Comparison of ENCODE assay signal across 8 mouse cellular contexts in genomic region chr11:78360125-78360788, GRCm38 (mm10). TPM values are rescaled to one million over a fixed set of nuclear protein-coding genes. Genes with fewer than 3 reads are reported as not detected.
A peak's percentile ranks its signal among the peaks of the same experiment; 100 is the strongest.
DNase-seq lines count a peak whose midpoint lies in the region; ATAC-seq and TF ChIP-seq lines count a peak whose summit lies in the region.

No protein-coding gene starts in this region.

- H3K4me1 ChIP-seq in cortical plate, adult 2 months (ENCODE audit: control insufficient read depth, insufficient read depth, low read length): no peaks in the 10 kb centered on the region
- no peaks in the 10 kb centered on the region for H3K4me1 ChIP-seq in midbrain, postnatal 0 days (ENCODE audit: insufficient read depth, low read length)
- no peaks in the 10 kb centered on the region for H3K4me1 ChIP-seq in stomach, embryonic 15.5 days

- WGBS in midbrain, postnatal 0 days: 12% methylated on average over 13 of the region's 13 CpGs
- 8% methylated on average over 13 of the region's 13 CpGs for WGBS in stomach, embryonic 15.5 days

- no peaks in the 10 kb centered on the region for H3K9me3 ChIP-seq in midbrain, postnatal 0 days (ENCODE audit: low read length)
- H3K9me3 ChIP-seq in stomach, embryonic 15.5 days: no peaks in the 10 kb centered on the region

- no peak for TF ChIP-seq POLR2A in cortical plate, adult 2 months (IDR thresholded peaks at IDR 0.05; ENCODE audit: extremely low read depth, insufficient read depth, low read length)

- peak overlapping the region; percentile 33 for H3K4me2 ChIP-seq in midbrain, postnatal 0 days (ENCODE audit: low read depth, low read length, poor library complexity, severe bottlenecking)
- H3K4me2 ChIP-seq in stomach, embryonic 15.5 days: peak overlapping the region; percentile 54

- no peak overlapping the region for H3K27ac ChIP-seq in cortical plate, adult 2 months (ENCODE audit: insufficient read depth, low read length)
- H3K27ac ChIP-seq in midbrain, postnatal 0 days (ENCODE audit: low read depth, low read length): no peak overlapping the region
- H3K27ac ChIP-seq in stomach, embryonic 15.5 days: no peak overlapping the region

- peak; percentile 76 for TF ChIP-seq CTCF in cortical plate, adult 2 months (IDR thresholded peaks at IDR 0.05; ENCODE audit: extremely low read depth, insufficient read depth, low read length)
- TF ChIP-seq CTCF in midbrain, postnatal 0 days (IDR thresholded peaks at IDR 0.05): peak; percentile 77

- H3K9ac ChIP-seq in midbrain, postnatal 0 days (replicated peaks; ENCODE audit: low read length, poor library complexity, severe bottlenecking): no peak overlapping the region
- H3K9ac ChIP-seq in stomach, embryonic 15.5 days: no peak overlapping the region

- DNase-seq in ovary, postnatal 36 days (ENCODE audit: low spot score): peak; percentile 74
- DNase-seq in ovary, adult 18-20 months (ENCODE audit: low spot score): no peak
- DNase-seq in gastrocnemius, postnatal 25 days: peak; percentile 48
- peak; percentile 86 for DNase-seq in kidney, adult 18-20 months
- DNase-seq in liver: peak; percentile 84
- peak; percentile 90 for DNase-seq in midbrain, postnatal 0 days (ENCODE audit: low spot score)

- H3K27me3 ChIP-seq in midbrain, postnatal 0 days (ENCODE audit: insufficient read depth, low read length): no peaks in the 10 kb centered on the region
- H3K27me3 ChIP-seq in stomach, embryonic 15.5 days (replicated peaks): no peaks in the 10 kb centered on the region

- peak; percentile 58; the same call in 1 of the 2 replicates for ATAC-seq in midbrain, postnatal 0 days (ENCODE audit: low FRiP score)
- ATAC-seq in stomach, embryonic 15.5 days (ENCODE audit: insufficient read depth, low FRiP score, low read depth): peak; percentile 38; the same call in 1 of the 2 replicates

- no peak overlapping the region for H3K4me3 ChIP-seq in cortical plate, adult 2 months (ENCODE audit: insufficient read depth, low read length)
- no peak overlapping the region for H3K4me3 ChIP-seq in midbrain, postnatal 0 days (ENCODE audit: low read depth, low read length)
- H3K4me3 ChIP-seq in stomach, embryonic 15.5 days (replicated peaks): peak overlapping the region; percentile 34

- H3K36me3 ChIP-seq in midbrain, postnatal 0 days (ENCODE audit: insufficient read depth, low read length): no peaks in the 10 kb centered on the region
- no peaks in the 10 kb centered on the region for H3K36me3 ChIP-seq in stomach, embryonic 15.5 days

RNA-seq across cellular contexts. Expression of gene Unc119, which starts 17.0 kb away (rescaled TPM):
- 65.3 and 68.4 TPM in 2 replicates for polyA plus RNA-seq in cortical plate, adult 2 months (2012; rRNA removed)
- total RNA-seq in gastrocnemius, postnatal 25 days (2021): 10 to 100 TPM in 1 of 2 experiments, 1 to 10 TPM in 1; 8.4 to 10.5 TPM
- total RNA-seq in midbrain, postnatal 0 days (2014; rRNA removed): 93.5 and 141 TPM in 2 replicates
- polyA plus RNA-seq in midbrain, postnatal 0 days (2015; fragmentation: Nextera tagmentation; extraction: Ambion mirVana): 79.6 and 83.4 TPM in 2 replicates
- polyA plus RNA-seq in stomach, embryonic 15.5 days (2015; fragmentation: Nextera tagmentation; extraction: Ambion mirVana): 34.1 and 34.8 TPM in 2 replicates

RNA-seq across cellular contexts. Expression of gene Foxn1, which starts 26.1 kb away (rescaled TPM):
- 0.02 TPM in 2 replicates for polyA plus RNA-seq in cortical plate, adult 2 months (2012; rRNA removed)
- total RNA-seq in gastrocnemius, postnatal 25 days (2021): not detected
- total RNA-seq in midbrain, postnatal 0 days (2014; rRNA removed): not detected in 2 replicates
- not detected in 2 replicates for polyA plus RNA-seq in midbrain, postnatal 0 days (2015; fragmentation: Nextera tagmentation; extraction: Ambion mirVana)
- polyA plus RNA-seq in stomach, embryonic 15.5 days (2015; fragmentation: Nextera tagmentation; extraction: Ambion mirVana): 0.63 and 0.90 TPM in 2 replicates

RNA-seq across cellular contexts. Expression of gene Pigs, which starts 32.0 kb away (rescaled TPM):
- 69.3 and 77.3 TPM in 2 replicates for polyA plus RNA-seq in cortical plate, adult 2 months (2012; rRNA removed)
- 10 to 100 TPM; 18.3 to 20.4 TPM for total RNA-seq in gastrocnemius, postnatal 25 days (2021)
- 62.4 and 67.2 TPM in 2 replicates for total RNA-seq in midbrain, postnatal 0 days (2014; rRNA removed)
- polyA plus RNA-seq in midbrain, postnatal 0 days (2015; fragmentation: Nextera tagmentation; extraction: Ambion mirVana): 82.6 and 91.0 TPM in 2 replicates
- polyA plus RNA-seq in stomach, embryonic 15.5 days (2015; fragmentation: Nextera tagmentation; extraction: Ambion mirVana): 67.8 and 75.7 TPM in 2 replicates

RNA-seq across cellular contexts. Expression of gene Aldoc, which starts 37.5 kb away (rescaled TPM):
- polyA plus RNA-seq in cortical plate, adult 2 months (2012; rRNA removed): 1,609 and 1,659 TPM in 2 replicates
- 1 to 10 TPM; 2.5 to 2.6 TPM for total RNA-seq in gastrocnemius, postnatal 25 days (2021)
- total RNA-seq in midbrain, postnatal 0 days (2014; rRNA removed): 265 and 359 TPM in 2 replicates
- 224 and 305 TPM in 2 replicates for polyA plus RNA-seq in midbrain, postnatal 0 days (2015; fragmentation: Nextera tagmentation; extraction: Ambion mirVana)
- 24.1 and 24.5 TPM in 2 replicates for polyA plus RNA-seq in stomach, embryonic 15.5 days (2015; fragmentation: Nextera tagmentation; extraction: Ambion mirVana)

RNA-seq across cellular contexts. Expression of gene Spag5, which starts 58.9 kb away (rescaled TPM):
- polyA plus RNA-seq in cortical plate, adult 2 months (2012; rRNA removed): 29.6 and 35.1 TPM in 2 replicates
- 1 to 10 TPM; 3.1 to 4.2 TPM for total RNA-seq in gastrocnemius, postnatal 25 days (2021)
- total RNA-seq in midbrain, postnatal 0 days (2014; rRNA removed): 3.1 and 3.6 TPM in 2 replicates
- polyA plus RNA-seq in midbrain, postnatal 0 days (2015; fragmentation: Nextera tagmentation; extraction: Ambion mirVana): 2.2 and 2.4 TPM in 2 replicates
- polyA plus RNA-seq in stomach, embryonic 15.5 days (2015; fragmentation: Nextera tagmentation; extraction: Ambion mirVana): 33.3 and 34.6 TPM in 2 replicates
